Mouse (Mus musculus) limb, embryonic 10.5 days (tissue): ENCODE measurements around the gene Gab1. TPM values are rescaled to one million over a fixed set of nuclear protein-coding genes. Genes with fewer than 3 reads are reported as not detected.

Experiments
- DNase-seq: peaks from one replicate; pipeline ENCODE4 v3.0.0-alpha.2; 2017; ENCODE audit warnings: low spot score
- H3K27ac ChIP-seq: fragments of 300-500 bp; sonication (generic); 2 replicates; pipeline ENCODE4 v1.5.1; 2016; ENCODE audit warnings: mild to moderate bottlenecking
- H3K27me3 ChIP-seq: fragments of 300-500 bp; sonication (generic); 2 replicates; pipeline ENCODE4 v1.6.1; 2016; ENCODE audit warnings: low read depth, mild to moderate bottlenecking; ENCODE audit not compliant: poor library complexity, severe bottlenecking
- H3K36me3 ChIP-seq: fragments of 300-500 bp; sonication (generic); 2 replicates; pipeline ENCODE4 v1.6.1; 2016; ENCODE audit warnings: mild to moderate bottlenecking, moderate library complexity
- H3K4me1 ChIP-seq: fragments of 300-500 bp; sonication (generic); 2 replicates; pipeline ENCODE4 v1.6.1; 2016
- H3K4me3 ChIP-seq: fragments of 300-500 bp; sonication (generic); 2 replicates; pipeline ENCODE4 v1.5.1; 2016; ENCODE audit warnings: mild to moderate bottlenecking, moderate library complexity
- H3K9me3 ChIP-seq: fragments of 300-500 bp; sonication (generic); replicated peaks from 2 replicates; pipeline ENCODE4 v1.6.1; 2016; ENCODE audit warnings: mild to moderate bottlenecking
- WGBS: fragments of 180-500 bp; shearing (Covaris S2); methylation state at CpG from one replicate; pipeline ENCODE4 v1.1.7; 2016; 5-methylcytosine and 5-hydroxymethylcytosine counted together
- polyA plus RNA-seq: library from polyadenylated mRNA; unstranded; fragments of >200 nt; fragmentation: Nextera tagmentation; extraction: Ambion mirVana; gene quantifications from 2 replicates; pipeline ENCODE4 v1.2.1, GENCODE M21; 2016

The Gab1 gene
- polyA plus RNA-seq, 1 experiment from 2014 or later = 14.2 TPM

DNA sequence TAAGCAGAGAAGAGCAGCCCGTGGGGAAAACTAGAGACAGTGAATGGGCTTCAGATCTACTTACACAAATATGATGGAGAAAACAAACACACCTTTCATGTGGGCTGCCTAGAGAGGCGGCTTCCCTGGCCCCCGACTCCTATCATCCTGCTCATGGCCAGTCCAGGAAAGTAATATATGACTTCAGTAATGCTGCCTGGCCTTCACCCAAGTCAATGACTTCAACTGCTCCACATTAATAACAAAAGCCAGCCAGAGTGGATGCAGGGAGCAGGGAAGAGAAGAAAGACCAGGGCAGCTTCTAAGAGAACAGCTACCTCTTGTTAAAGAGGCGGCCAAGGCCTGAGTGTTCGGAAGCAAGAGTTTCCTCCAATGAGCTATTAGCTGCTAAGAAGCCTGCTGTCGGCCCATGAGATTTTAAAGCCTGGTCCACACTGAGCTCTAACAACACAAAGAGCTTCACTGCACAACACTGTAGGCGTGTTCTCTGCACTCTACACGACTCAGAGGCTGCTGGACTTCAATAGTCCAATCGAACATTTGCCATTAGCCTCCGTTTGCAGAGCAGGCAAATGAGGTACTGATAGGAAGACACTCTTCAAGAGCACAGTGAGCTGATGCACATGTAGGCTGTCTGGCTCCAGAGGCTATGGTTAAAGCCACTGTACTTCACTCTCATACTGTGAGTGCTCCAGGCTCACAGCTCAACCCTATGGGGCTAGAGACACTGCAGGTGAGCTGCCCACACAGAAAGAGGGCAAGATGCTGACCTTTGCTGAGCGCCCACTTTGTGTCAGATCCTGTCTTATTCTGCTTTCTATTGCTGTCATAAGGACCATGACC is 49.4 kb downstream of the Gab1 start:
- H3K27ac ChIP-seq = no peak overlapping the region
- peaks cover 3% of the 10 kb centered on the region for H3K4me1 ChIP-seq
- no peak overlapping the region for H3K4me3 ChIP-seq
- no peaks in the 10 kb centered on the region for H3K9me3 ChIP-seq
- WGBS = 85% methylated on average over 11 of the region's 11 CpGs
- no peaks in the 10 kb centered on the region for H3K36me3 ChIP-seq
- no peaks in the 10 kb centered on the region for H3K27me3 ChIP-seq
- DNase-seq = no peak

GRCm38 (mm10) chr8:80830141-80830540 is 50.2 kb downstream of the Gab1 start:
- 80% methylated on average over 7 of the region's 7 CpGs for WGBS
- H3K27ac ChIP-seq = no peak overlapping the region
- no peaks in the 10 kb centered on the region for H3K9me3 ChIP-seq
- DNase-seq = no peak
- H3K36me3 ChIP-seq = no peaks in the 10 kb centered on the region
- peaks cover 3% of the 10 kb centered on the region for H3K4me1 ChIP-seq
- no peaks in the 10 kb centered on the region for H3K27me3 ChIP-seq
- no peak overlapping the region for H3K4me3 ChIP-seq

DNA sequence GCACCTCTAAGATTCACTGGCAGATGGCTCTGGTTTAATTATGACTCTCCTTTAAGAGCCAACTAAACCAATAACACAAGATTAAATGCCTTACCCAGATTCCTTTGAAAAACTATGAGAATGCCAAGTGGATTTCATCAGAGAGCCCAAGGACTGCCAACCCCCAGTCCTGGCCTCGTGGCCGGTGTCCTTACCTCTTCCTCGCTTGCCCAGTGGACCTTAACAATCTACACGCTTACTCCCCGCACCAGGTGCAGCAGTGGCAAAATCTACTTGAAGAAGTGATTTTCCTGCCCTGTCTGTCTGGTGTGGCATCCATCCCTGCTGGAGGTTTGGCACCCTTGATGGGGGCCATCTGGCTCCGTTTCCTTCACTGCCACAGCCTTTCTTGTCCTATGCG is 53.3 kb downstream of the Gab1 start:
- no peaks in the 10 kb centered on the region for H3K36me3 ChIP-seq
- H3K9me3 ChIP-seq = no peaks in the 10 kb centered on the region
- no peak overlapping the region for H3K27ac ChIP-seq
- H3K4me3 ChIP-seq = no peak overlapping the region
- WGBS = 91% methylated on average over 7 of the region's 7 CpGs
- DNase-seq = no peak
- H3K4me1 ChIP-seq = peaks cover 3% of the 10 kb centered on the region
- no peaks in the 10 kb centered on the region for H3K27me3 ChIP-seq

GRCm38 (mm10) chr8:80825136-80825535 is 55.2 kb downstream of the Gab1 start:
- Histone ChIP-seq H3K4me3 (no peak overlapping the region), H3K27me3 (no peaks in the 10 kb centered on the region), H3K36me3 (no peaks in the 10 kb centered on the region), H3K4me1 (peaks cover 4% of the 10 kb centered on the region), H3K27ac (no peak overlapping the region), H3K9me3 (no peaks in the 10 kb centered on the region)
- 75% methylated on average over 4 of the region's 4 CpGs for WGBS
- no peak for DNase-seq

DNA sequence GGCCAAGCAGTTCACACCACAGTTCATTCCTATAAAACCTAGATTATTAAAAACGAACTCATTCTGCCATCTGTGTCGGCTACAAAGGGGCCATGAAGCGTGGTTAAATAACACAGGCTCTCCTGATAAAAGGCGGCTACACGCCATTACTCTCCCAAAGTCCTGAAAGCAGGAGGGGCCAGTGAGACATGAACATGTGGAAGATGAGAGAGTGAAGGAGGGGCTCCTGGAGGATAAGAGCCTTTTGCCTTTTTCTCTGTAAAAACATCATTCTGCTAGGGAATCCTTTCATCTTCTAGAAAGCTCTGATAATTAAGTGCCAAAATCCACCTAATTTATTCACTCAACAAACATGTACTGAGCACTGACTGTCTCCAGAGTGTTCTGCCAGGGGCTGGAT is 55.9 kb downstream of the Gab1 start:
- H3K4me3 ChIP-seq = no peak overlapping the region
- no peaks in the 10 kb centered on the region for H3K9me3 ChIP-seq
- peaks cover 4% of the 10 kb centered on the region for H3K4me1 ChIP-seq
- WGBS = 76% methylated on average over 5 of the region's 5 CpGs
- no peak for DNase-seq
- no peaks in the 10 kb centered on the region for H3K27me3 ChIP-seq
- no peak overlapping the region for H3K27ac ChIP-seq
- H3K36me3 ChIP-seq = no peaks in the 10 kb centered on the region

DNA sequence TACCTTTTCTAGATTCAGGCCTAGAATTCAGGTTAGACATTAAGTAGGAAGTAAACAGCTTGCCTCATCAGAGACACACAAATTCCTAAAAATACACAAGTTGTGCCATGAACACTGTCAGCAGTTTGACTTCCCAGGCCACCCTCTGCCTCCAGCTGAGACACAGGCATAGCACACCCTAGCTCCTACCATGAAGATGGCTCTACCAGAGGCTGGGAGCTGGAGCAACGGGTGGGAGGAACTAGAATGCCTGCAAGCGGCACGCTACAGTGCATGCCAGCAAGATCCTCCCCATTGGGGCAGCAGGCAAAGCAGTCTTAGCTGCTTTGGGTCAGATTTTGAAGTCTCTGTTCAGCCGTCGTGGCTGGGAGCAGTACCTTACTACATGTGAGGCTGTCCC is 57.1 kb downstream of the Gab1 start:
- Histone ChIP-seq H3K27me3 (no peaks in the 10 kb centered on the region), H3K9me3 (no peaks in the 10 kb centered on the region), H3K36me3 (no peaks in the 10 kb centered on the region), H3K4me3 (no peak overlapping the region), H3K27ac (no peak overlapping the region), H3K4me1 (peaks cover 4% of the 10 kb centered on the region)
- DNase-seq = no peak
- 90% methylated on average over 5 of the region's 5 CpGs for WGBS

DNA sequence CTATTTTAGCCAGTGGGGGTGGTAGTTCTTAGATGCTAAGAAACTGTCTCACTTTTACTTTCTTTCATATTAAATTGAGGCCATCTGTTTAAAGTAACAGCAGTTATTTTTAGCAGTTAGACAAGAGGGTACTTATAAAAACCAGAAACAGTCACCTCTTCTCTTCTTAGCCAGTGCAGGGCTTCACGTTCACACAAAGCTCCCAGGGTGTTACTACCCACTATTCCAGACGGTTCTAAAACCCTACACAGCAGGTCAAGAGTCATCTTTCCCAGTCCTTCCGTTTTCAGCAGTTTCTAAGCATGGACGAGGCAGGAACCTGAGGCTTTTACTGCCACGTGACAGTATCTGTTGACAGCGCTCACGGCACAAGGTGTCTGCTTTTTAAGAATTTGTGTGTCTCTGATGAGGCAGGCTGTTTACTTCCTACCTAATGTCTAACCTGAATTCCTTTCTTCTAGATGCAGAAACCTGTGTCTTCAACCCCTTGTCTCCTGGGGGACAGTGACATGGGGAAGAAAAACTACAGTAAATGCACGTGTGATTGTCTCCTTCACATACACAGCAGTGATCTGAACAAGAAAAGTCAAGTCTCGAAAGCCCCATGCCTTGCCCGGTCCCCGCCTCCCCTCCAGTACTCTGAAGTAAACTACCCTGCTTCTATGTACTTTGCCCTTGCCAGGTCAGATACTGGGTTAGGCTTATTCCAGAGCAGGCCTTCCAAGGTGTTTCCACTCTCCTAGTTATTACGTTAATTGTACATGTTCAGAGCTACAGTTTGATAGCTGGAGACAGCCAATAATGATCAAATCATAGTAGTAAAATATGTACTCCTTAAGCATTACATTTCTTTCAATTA is 58.7 kb downstream of the Gab1 start:
- WGBS = 68% methylated on average over 12 of the region's 12 CpGs
- no peaks in the 10 kb centered on the region for H3K36me3 ChIP-seq
- H3K4me3 ChIP-seq = no peak overlapping the region
- no peaks in the 10 kb centered on the region for H3K9me3 ChIP-seq
- peaks cover 4% of the 10 kb centered on the region for H3K4me1 ChIP-seq
- DNase-seq = no peak
- H3K27me3 ChIP-seq = no peaks in the 10 kb centered on the region
- H3K27ac ChIP-seq = no peak overlapping the region

DNA sequence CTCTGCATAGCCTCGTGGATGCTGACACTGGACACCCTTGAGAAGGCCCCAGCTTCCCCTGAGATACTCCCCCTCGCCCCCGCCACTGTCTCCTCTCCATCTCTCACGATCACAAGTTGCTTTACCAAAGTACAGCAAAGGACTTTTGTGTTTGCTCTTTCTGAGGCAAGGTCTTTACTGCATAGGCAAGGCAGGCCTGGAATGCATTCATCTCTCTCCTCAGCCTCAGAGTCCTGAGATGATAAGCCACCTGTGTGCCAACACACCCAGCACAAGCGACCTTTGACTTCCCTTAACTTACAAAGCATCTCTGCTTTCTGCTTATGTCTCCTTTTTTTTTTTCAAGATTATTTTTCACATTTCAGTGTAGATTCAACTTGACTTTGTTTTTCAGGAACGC is 61.3 kb downstream of the Gab1 start:
- H3K4me1 ChIP-seq = peaks cover 8% of the 10 kb centered on the region
- WGBS = 85% methylated on average over 6 of the region's 6 CpGs

GRCm38 (mm10) chr8:80817065-80817464 is 63.3 kb downstream of the Gab1 start:
- 95% methylated on average over 2 of the region's 2 CpGs for WGBS
- no peak overlapping the region for H3K4me3 ChIP-seq
- H3K27me3 ChIP-seq = no peaks in the 10 kb centered on the region
- DNase-seq = no peak
- H3K36me3 ChIP-seq = no peaks in the 10 kb centered on the region
- H3K4me1 ChIP-seq = peaks cover 8% of the 10 kb centered on the region
- H3K27ac ChIP-seq = no peak overlapping the region
- H3K9me3 ChIP-seq = no peaks in the 10 kb centered on the region

More for the DNA sequence above, 61.3 kb downstream of the Gab1 start:
- H3K36me3 ChIP-seq = no peaks in the 10 kb centered on the region
- no peak overlapping the region for H3K4me3 ChIP-seq
- H3K9me3 ChIP-seq = no peaks in the 10 kb centered on the region
- H3K27ac ChIP-seq = no peak overlapping the region
- no peak for DNase-seq
- H3K27me3 ChIP-seq = no peaks in the 10 kb centered on the region

DNA sequence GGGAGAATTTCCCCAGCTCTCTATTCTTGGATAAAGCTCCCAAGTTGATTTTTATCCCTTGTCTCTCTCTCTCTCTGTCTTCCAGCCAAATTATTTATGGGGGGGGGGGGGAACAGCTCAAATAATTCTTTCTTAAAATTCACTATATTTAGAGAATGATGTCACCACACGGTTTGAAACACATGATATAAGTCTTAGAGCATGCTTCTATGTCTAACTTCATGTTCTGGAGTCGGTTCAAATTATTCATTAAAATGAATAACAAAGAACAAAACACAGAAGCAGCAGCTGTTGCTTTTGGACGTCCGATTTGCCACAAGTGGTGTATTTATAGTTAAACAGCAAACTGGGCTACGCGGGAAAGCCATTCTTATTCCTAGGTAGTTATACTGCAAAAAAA is 65.1 kb downstream of the Gab1 start:
- Histone ChIP-seq H3K9me3 (no peaks in the 10 kb centered on the region), H3K4me1 (peaks cover 18% of the 10 kb centered on the region), H3K27ac (no peak overlapping the region), H3K27me3 (no peaks in the 10 kb centered on the region), H3K36me3 (no peaks in the 10 kb centered on the region), H3K4me3 (no peak overlapping the region)
- WGBS = 93% methylated on average over 6 of the region's 6 CpGs
- no peak for DNase-seq

- no peaks in the 10 kb centered on the region for H3K36me3 ChIP-seq
- no peaks in the 10 kb centered on the region for H3K9me3 ChIP-seq
- H3K4me3 ChIP-seq = no peak overlapping the region
- DNase-seq = no peak
- H3K4me1 ChIP-seq = peaks cover 18% of the 10 kb centered on the region
- WGBS = 84% methylated on average over 13 of the region's 13 CpGs
- no peaks in the 10 kb centered on the region for H3K27me3 ChIP-seq
- no peak overlapping the region for H3K27ac ChIP-seq
Measured at GRCm38 (mm10) chr8:80814087-80814791, 66.1 kb downstream of the Gab1 start.

DNA sequence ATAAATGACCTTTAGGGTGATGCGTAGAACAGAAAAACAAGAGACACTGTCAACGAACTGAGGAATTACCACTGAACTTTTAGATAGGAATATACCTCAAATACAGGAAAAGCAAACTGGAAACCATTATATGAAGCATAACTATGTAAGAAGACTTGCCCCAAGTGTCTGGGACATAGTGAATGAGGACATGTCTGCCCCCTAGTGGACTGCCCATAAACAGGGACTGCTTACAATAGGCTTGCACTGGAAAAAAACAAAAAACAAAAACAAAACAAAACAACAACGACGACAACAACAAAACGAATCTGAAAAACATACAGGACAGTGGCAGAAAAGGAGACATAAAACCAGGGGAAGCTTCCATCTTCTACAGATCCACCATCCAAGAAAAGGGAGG is 66.9 kb downstream of the Gab1 start:
- peaks cover 21% of the 10 kb centered on the region for H3K4me1 ChIP-seq
- H3K27me3 ChIP-seq = no peaks in the 10 kb centered on the region
- no peak overlapping the region for H3K4me3 ChIP-seq
- no peaks in the 10 kb centered on the region for H3K36me3 ChIP-seq
- no peak overlapping the region for H3K27ac ChIP-seq
- WGBS = 83% methylated on average over 5 of the region's 5 CpGs
- no peaks in the 10 kb centered on the region for H3K9me3 ChIP-seq
- no peak for DNase-seq

DNA sequence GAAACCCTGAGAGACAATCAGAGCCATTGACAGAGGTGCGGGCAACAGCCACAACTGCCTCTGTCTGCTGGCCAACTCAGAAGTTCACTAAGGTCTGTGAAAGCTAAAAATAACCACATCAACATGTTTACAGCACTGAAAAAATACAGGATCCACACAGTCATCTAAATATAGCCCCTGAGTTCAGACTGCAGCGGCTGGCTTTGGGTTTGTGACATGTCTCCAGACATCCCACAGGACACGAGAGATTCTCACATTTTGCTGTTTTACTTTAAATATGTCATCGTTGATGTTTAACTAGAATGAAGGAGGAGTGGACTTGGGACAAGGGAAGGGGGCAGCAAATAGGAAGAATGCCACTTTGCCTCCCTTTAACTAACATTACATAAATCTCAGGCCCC is 68.7 kb downstream of the Gab1 start:
- DNase-seq = no peak
- 85% methylated on average over 4 of the region's 4 CpGs for WGBS
- Histone ChIP-seq H3K27ac (no peak overlapping the region), H3K27me3 (no peaks in the 10 kb centered on the region), H3K36me3 (no peaks in the 10 kb centered on the region), H3K9me3 (no peaks in the 10 kb centered on the region), H3K4me3 (no peak overlapping the region), H3K4me1 (peaks cover 28% of the 10 kb centered on the region)
